Mouse (Mus musculus) midbrain, embryonic 11.5 days (tissue): ENCODE measurements around the gene Matn4. TPM values are rescaled to one million over a fixed set of nuclear protein-coding genes. Genes with fewer than 3 reads are reported as not detected.

ENCODE experiments used
- ATAC-seq: fragments of 200-750 bp; cut with Nextera tagmentation; 2 replicates; pipeline ENCODE4 v1.8.0; 2017; ENCODE audit warnings: moderate TSS enrichment, moderate library complexity; ENCODE audit not compliant: low FRiP score
- DNase-seq: peaks from one replicate; pipeline ENCODE4 v3.0.0; 2015; ENCODE audit warnings: low spot score; ENCODE audit errors: missing footprints
- H3K27ac ChIP-seq: fragments of 300-500 bp; sonication (generic); 2 replicates; pipeline ENCODE4 v1.5.1; 2014; ENCODE audit warnings: low read depth, low read length
- H3K27me3 ChIP-seq: fragments of 300-500 bp; sonication (generic); 2 replicates; pipeline ENCODE4 v1.6.1; 2014; ENCODE audit warnings: mild to moderate bottlenecking, low read length, moderate library complexity, mixed read lengths; ENCODE audit not compliant: control insufficient read depth, insufficient read depth
- H3K36me3 ChIP-seq: fragments of 300-500 bp; sonication (generic); 2 replicates; pipeline ENCODE4 v1.6.1; 2014; ENCODE audit warnings: mild to moderate bottlenecking, low read length, moderate library complexity, mixed read lengths; ENCODE audit not compliant: control insufficient read depth, insufficient read depth
- H3K4me1 ChIP-seq: fragments of 300-500 bp; sonication (generic); 2 replicates; pipeline ENCODE4 v1.6.1; 2014; ENCODE audit warnings: low read length; ENCODE audit not compliant: control insufficient read depth, insufficient read depth
- H3K4me2 ChIP-seq: fragments of 300-500 bp; sonication (generic); 2 replicates; pipeline ENCODE4 v1.6.1; 2014; ENCODE audit warnings: mild to moderate bottlenecking, moderate library complexity
- H3K4me3 ChIP-seq: fragments of 300-500 bp; sonication (generic); 2 replicates; pipeline ENCODE4 v1.5.1; 2014; ENCODE audit warnings: low read depth, low read length
- H3K9ac ChIP-seq: fragments of 300-500 bp; sonication (generic); 2 replicates; pipeline ENCODE4 v1.6.1; 2014; ENCODE audit warnings: low read length
- H3K9me3 ChIP-seq: fragments of 300-500 bp; sonication (generic); 2 replicates; pipeline ENCODE4 v1.6.1; 2016; ENCODE audit warnings: low read length; ENCODE audit not compliant: control insufficient read depth
- WGBS: fragments of 180-500 bp; shearing (Covaris S2); extraction: QIAGEN DNeasy Blood & Tissue Kit; methylation state at CpG from one replicate; pipeline ENCODE4 v1.1.7; 2014; 5-methylcytosine and 5-hydroxymethylcytosine counted together
- polyA plus RNA-seq: library from polyadenylated mRNA; unstranded; fragments of >200 nt; fragmentation: Nextera tagmentation; extraction: Ambion mirVana; gene quantifications from 2 replicates; pipeline ENCODE4 v1.2.1, GENCODE M21; 2014

The Matn4 gene
- polyA plus RNA-seq, 1 experiment from 2014 or later: 0.10 TPM

DNA sequence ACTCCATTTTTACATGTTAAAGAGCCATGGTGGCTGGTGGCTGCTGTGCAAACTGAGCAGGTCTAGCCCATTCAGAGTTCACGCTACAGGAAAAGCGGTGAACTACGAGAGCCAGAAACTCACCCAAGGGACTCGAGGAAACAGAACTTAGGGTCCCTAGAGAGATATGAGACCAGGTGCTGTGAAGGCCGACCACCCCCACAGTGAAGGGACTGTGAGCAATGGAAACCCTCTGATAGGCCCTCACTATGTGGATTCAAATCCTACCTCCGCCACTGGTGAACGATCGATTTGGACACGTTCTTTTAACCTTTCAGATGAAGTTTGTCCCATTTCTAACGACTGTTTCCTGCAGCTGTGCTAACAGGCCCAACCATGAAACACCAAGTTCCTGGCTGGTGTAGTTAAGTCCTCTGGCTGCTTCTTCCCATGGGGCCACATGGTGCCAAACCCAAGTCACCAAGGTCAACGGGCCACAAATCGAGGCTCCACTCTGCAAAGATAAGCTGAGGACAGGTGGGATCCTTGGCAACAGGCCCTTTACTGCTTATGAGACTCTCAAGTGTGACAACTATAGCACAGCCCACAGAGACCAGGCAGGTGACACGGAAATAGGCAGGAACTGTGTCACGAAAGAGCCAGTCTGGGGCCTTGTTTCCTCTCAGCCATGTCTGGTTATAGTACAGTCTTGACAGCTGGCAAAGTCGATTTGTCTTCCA lies 17.9 kb upstream of the Matn4 start:
- DNase-seq: peak; percentile 75
- Histone ChIP-seq H3K4me1 (no peaks in the 10 kb centered on the region), H3K27me3 (no peaks in the 10 kb centered on the region), H3K9me3 (no peaks in the 10 kb centered on the region), H3K4me2 (no peak overlapping the region), H3K4me3 (no peak overlapping the region), H3K27ac (no peak overlapping the region), H3K36me3 (no peaks in the 10 kb centered on the region), H3K9ac (no peak overlapping the region)
- ATAC-seq: no peak
- WGBS: 88% methylated on average over 15 of the region's 15 CpGs

DNA sequence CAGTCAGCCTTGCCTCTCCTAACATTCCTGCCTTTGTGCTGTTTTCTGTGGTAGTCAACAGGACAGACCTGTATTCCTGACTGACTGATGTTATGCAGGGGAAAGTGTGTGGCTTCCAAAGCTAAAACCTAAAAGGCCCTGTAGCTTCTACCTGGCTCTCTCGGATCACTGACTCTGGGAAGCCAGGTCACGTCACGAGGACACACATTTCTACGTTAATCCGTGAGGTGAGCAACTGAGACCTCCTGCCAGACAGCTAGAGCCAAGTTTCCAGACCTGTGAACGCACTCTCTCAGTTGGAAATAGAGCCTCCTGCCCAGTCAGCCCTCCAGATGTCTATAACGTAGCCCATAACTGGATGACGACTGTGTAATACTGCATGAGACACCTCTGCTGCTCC lies 17.0 kb upstream of the Matn4 start:
- WGBS: 92% methylated on average over 8 of the region's 8 CpGs

DNA sequence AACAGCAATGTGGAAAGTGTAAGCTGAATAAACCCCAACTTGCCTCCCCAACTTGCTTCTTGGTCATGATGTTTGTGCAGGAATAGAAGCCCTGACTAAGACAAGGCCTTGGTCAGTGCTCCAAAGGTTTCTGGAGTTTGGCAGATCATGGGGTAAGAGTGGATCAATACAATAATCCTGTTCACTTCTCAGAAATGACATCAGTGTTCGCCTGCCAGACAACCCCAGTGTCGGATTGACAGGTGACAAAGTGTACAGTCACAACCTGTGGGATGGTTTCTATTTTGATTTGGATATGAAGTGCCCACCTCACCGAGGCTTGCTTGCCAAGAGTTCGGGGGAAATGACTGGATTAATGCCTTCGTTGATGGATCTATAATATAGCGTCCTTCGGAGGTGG lies 16.3 kb upstream of the Matn4 start:
- Histone ChIP-seq H3K4me3 (no peak overlapping the region), H3K4me1 (no peaks in the 10 kb centered on the region), H3K27ac (no peak overlapping the region), H3K9ac (no peak overlapping the region), H3K36me3 (no peaks in the 10 kb centered on the region), H3K27me3 (no peaks in the 10 kb centered on the region), H3K4me2 (no peak overlapping the region), H3K9me3 (no peaks in the 10 kb centered on the region)
- WGBS: 89% methylated on average over 7 of the region's 7 CpGs
- ATAC-seq (no peak), DNase-seq (peak; percentile 66)

More for the DNA sequence above, 17.0 kb upstream of the Matn4 start:
- no peaks in the 10 kb centered on the region for H3K9me3 ChIP-seq
- no peaks in the 10 kb centered on the region for H3K27me3 ChIP-seq
- no peak overlapping the region for H3K4me3 ChIP-seq
- no peaks in the 10 kb centered on the region for H3K36me3 ChIP-seq
- no peak overlapping the region for H3K9ac ChIP-seq
- H3K27ac ChIP-seq: no peak overlapping the region
- no peak overlapping the region for H3K4me2 ChIP-seq
- ATAC-seq (no peak), DNase-seq (no peak)
- no peaks in the 10 kb centered on the region for H3K4me1 ChIP-seq

DNA sequence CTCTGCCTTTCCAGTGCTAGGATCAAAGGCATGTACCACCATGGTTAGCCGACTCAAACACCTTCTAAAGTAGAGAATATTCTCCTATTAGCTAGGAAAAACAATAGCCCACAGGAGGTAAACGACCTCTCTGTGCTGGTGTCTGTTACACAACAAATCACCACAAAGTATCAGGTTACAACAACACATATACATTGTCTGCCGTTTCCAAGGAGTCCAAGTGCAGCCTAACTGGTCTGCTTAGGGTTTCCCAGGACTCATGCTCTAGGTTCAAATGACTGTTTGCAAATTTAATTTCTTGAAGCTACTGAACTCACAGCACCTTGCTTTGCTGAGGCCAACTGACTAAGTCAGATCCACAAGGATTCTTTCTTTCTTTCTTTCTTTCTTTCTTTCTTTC lies 14.5 kb upstream of the Matn4 start:
- Histone ChIP-seq H3K27ac (no peak overlapping the region), H3K4me3 (no peak overlapping the region), H3K4me2 (no peak overlapping the region), H3K4me1 (no peaks in the 10 kb centered on the region), H3K36me3 (no peaks in the 10 kb centered on the region), H3K9ac (no peak overlapping the region), H3K9me3 (no peaks in the 10 kb centered on the region), H3K27me3 (no peaks in the 10 kb centered on the region)
- WGBS: 12% methylated on average over 3 of the region's 3 CpGs
- DNase-seq (peak; percentile 80), ATAC-seq (no peak)

DNA sequence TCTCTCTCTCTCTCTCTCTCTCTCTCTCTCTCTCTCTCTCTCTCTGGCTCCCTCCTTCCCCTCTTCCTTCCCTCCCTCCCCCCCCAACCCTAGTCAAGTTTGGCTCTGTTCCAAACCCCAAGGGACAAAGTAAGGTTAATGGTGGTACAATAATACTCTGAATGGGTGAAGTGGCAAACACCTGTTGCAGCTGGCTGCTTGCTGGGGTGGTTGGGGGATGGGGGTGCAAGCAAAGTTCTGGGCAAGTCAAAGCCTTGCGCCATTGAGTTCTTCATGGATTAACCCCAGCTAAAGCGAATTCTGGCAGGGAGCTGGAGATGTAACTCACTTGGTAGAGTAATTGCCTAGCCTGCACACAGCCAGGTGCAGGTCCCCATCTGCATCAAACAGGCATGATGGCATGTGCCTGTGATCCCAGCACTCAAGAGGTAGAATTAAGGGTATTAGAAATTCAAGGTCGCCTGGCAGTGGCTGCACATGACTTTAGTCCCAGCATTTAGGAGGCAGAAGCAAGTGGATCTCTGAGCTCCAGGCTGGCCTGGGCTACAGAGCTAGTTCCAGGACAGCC lies 13.4 kb upstream of the Matn4 start:
- ATAC-seq (no peak), DNase-seq (peak; percentile 73)
- H3K4me2 ChIP-seq: no peak overlapping the region
- H3K4me3 ChIP-seq: no peak overlapping the region
- H3K9ac ChIP-seq: no peak overlapping the region
- H3K4me1 ChIP-seq: no peaks in the 10 kb centered on the region
- no peaks in the 10 kb centered on the region for H3K9me3 ChIP-seq
- H3K27me3 ChIP-seq: peaks cover 3% of the 10 kb centered on the region
- 23% methylated on average over 3 of the region's 3 CpGs for WGBS
- H3K36me3 ChIP-seq: no peaks in the 10 kb centered on the region
- H3K27ac ChIP-seq: no peak overlapping the region

DNA sequence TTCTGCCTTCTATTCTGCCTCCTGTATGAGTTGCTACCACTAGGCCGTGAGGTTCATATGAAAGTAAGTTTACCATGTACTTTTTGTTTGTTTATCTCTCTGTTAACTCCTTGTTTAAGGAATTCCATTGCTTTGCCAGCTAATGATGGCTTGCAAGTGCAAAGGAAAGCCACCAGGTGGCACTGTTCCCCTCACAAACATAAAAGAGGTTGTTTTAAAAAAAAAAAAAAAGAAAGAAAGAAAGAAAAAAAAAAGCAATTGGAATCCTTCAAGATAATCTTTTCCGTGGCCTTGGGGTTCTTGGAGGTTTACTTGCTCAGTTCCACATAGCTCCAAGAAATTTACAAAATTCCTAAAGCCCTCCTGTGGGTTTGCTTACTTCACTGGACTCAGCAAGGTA lies 12.2 kb upstream of the Matn4 start:
- Histone ChIP-seq H3K4me3 (no peak overlapping the region), H3K4me1 (no peaks in the 10 kb centered on the region), H3K4me2 (no peak overlapping the region), H3K9ac (no peak overlapping the region), H3K9me3 (no peaks in the 10 kb centered on the region), H3K36me3 (no peaks in the 10 kb centered on the region), H3K27me3 (peaks cover 3% of the 10 kb centered on the region), H3K27ac (no peak overlapping the region)
- no peak for ATAC-seq
- peak; percentile 89 for DNase-seq
- WGBS: 0% methylated on average over 2 of the region's 2 CpGs

DNA sequence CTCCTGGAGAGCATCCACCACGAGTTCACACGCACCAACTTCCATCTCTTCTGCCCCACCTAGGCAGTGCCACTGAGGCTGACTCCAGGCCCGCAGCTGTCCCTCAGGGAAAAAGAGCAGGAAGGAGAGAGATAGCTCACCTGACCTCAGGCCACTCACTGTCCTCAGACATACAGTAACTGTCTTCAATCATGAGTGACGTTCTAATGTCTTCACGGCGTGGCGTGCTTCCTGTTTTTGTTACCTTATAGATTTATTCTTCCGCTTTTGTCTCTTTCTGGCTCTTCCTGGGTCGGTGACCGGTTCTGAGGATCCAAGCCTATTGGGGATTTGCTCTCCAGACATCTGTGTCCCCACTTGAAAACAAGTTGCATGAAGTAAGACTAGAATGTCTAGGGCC lies 9.6 kb upstream of the Matn4 start:
- ATAC-seq (no peak), DNase-seq (no peak)
- H3K27ac ChIP-seq: no peak overlapping the region
- no peaks in the 10 kb centered on the region for H3K9me3 ChIP-seq
- no peak overlapping the region for H3K4me3 ChIP-seq
- H3K4me1 ChIP-seq: no peaks in the 10 kb centered on the region
- no peaks in the 10 kb centered on the region for H3K36me3 ChIP-seq
- peaks cover 6% of the 10 kb centered on the region for H3K27me3 ChIP-seq
- no peak overlapping the region for H3K9ac ChIP-seq
- peak overlapping the region; percentile 20; the same call in 1 of the 2 replicates for H3K4me2 ChIP-seq
- 80% methylated on average over 10 of the region's 10 CpGs for WGBS

DNA sequence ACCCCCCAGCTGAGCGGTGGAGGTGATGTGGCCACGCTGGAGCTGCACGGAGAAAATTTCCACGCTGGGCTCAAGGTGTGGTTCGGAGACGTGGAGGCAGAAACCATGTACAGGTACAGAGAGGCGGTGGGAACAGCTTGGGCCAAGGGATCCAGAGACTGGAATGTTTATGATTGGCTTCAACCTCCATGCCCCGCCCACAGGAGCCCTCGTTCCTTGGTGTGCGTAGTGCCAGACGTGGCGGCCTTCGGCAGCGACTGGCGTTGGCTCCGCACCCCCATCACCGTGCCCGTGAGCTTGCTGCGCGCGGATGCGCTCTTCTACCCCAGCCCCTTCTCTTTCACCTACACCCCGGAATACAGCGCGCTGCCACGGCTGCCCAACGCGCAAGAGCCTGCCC lies 9.2 kb upstream of the Matn4 start:
- no peaks in the 10 kb centered on the region for H3K36me3 ChIP-seq
- no peaks in the 10 kb centered on the region for H3K9me3 ChIP-seq
- ATAC-seq (no peak), DNase-seq (no peak)
- no peak overlapping the region for H3K27ac ChIP-seq
- H3K4me2 ChIP-seq: peak overlapping the region; percentile 20
- H3K27me3 ChIP-seq: peaks cover 6% of the 10 kb centered on the region
- WGBS: 28% methylated on average over 28 of the region's 28 CpGs
- no peak overlapping the region for H3K9ac ChIP-seq
- H3K4me3 ChIP-seq: no peak overlapping the region
- H3K4me1 ChIP-seq: no peaks in the 10 kb centered on the region

DNA sequence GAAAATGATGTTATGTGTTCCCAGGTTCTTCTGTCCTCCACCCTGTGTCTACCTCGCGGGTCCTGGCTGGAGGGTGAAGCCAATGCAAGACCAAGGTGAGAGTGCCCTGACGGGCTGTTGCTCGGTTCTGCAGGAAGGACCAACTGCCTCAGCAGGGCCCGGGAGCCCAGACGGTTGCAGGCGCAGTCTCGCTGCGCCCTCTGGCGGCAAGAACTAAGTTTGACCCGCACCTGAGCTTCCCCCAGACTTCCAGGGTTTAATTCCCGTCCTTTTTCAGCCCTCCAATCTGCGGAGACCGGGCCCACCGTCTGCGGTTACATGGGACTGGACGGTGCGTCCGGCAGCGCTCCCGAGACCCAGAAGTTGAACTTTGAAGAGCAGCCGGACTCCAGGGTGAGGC lies 2.7 kb upstream of the Matn4 start:
- peak; percentile 97 for DNase-seq
- peak; percentile 66; the same call in 1 of the 2 replicates for ATAC-seq
- H3K36me3 ChIP-seq: no peaks in the 10 kb centered on the region
- H3K27me3 ChIP-seq: peaks cover 66% of the 10 kb centered on the region
- H3K9ac ChIP-seq: no peak overlapping the region
- no peak overlapping the region for H3K27ac ChIP-seq
- 0 out of 2 replicates have a peak, but pooled peaks cover 5% of the 10 kb centered on the region for H3K4me1 ChIP-seq
- H3K4me3 ChIP-seq: no peak overlapping the region
- 2% methylated on average over 22 of the region's 22 CpGs for WGBS
- H3K4me2 ChIP-seq: no peak overlapping the region
- H3K9me3 ChIP-seq: no peaks in the 10 kb centered on the region
